Mouse (Mus musculus): ENCODE data around the gene Sept9. TPM values are rescaled to one million over a fixed set of nuclear protein-coding genes. Genes with fewer than 3 reads are reported as not detected.
A peak's percentile ranks its signal among the peaks of the same experiment; 100 is the strongest.

Gene Sept9
- polyA plus RNA-seq, 1 experiment from 2014 or later: 123 TPM

DNA sequence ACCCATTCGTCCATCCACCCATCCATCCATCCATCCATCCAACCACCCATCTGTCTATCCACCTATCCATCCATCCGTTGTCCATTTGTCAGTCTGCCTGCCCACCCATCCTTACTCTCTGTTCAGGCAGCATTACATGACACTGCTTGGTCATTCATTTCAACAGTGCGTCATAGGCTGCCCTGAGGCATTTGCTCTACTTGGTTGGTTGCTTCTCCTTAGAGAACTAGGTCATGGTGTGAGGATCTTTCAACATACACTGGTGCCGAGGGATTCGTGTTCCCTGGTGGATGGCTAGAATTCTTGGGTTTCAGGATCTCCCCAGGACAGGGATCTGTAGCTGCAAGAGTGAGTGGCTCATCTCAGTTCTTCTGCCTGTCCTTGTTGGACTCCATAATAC lies 144.3 kb downstream of the Sept9 start:
- WGBS: 65% methylated on average over 5 of the region's 5 CpGs
- Histone ChIP-seq H3K4me1 (ENCODE audit: insufficient read depth, low read length) (peaks cover 62% of the 10 kb centered on the region), H3K27me3 (ENCODE audit: insufficient read depth, low read length) (no peaks in the 10 kb centered on the region), H3K4me2 (replicated peaks; ENCODE audit: low read depth, low read length) (no peak overlapping the region), H3K9me3 (ENCODE audit: low read length) (no peaks in the 10 kb centered on the region), H3K9ac (replicated peaks; ENCODE audit: low read length) (no peak overlapping the region), H3K36me3 (ENCODE audit: insufficient read depth, low read length) (no peaks in the 10 kb centered on the region), H3K27ac (ENCODE audit: low read length) (peak overlapping the region; percentile 35; the same call in 1 of the 2 replicates), H3K4me3 (ENCODE audit: low read length) (no peak overlapping the region)
- ATAC-seq (ENCODE audit: low FRiP score, low TSS enrichment): no peak

DNA sequence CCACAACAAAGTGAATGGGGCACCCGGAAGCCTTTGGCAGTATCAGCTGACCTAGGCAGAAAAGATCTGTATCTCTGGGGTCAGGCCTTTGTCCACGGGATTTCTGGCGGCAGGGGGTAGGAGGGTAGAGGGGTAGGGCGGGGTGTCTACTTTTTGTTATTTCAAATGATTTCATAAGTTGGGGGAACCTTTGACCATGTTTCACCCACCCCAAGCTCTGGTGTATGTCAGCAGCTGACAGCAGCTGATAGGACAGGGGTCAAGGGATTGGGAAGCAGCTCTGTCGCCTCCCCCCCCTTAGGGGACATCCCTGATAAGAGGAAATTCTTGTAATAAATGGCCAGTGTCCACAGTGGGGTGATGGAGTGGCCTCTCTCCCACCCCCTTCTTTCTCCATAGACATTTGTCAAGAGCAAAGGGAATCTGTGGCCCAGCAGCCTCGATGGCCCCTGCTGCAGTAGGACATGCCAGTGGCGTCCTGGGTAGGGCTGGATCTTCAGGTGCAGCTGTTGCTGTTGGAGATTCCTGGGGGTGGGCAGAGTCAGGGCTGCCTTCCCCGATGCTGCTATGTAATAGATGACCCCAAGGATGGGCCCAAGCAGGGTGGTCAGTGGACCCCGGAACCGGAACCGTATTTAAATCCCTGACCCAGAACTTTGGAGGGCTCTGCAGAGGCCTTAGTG lies 145.0 kb downstream of the Sept9 start:
- H3K9ac ChIP-seq (replicated peaks; ENCODE audit: low read length): peak overlapping the region; percentile 14; the same call in 1 of the 2 replicates
- WGBS: 33% methylated on average over 11 of the region's 11 CpGs

DNA sequence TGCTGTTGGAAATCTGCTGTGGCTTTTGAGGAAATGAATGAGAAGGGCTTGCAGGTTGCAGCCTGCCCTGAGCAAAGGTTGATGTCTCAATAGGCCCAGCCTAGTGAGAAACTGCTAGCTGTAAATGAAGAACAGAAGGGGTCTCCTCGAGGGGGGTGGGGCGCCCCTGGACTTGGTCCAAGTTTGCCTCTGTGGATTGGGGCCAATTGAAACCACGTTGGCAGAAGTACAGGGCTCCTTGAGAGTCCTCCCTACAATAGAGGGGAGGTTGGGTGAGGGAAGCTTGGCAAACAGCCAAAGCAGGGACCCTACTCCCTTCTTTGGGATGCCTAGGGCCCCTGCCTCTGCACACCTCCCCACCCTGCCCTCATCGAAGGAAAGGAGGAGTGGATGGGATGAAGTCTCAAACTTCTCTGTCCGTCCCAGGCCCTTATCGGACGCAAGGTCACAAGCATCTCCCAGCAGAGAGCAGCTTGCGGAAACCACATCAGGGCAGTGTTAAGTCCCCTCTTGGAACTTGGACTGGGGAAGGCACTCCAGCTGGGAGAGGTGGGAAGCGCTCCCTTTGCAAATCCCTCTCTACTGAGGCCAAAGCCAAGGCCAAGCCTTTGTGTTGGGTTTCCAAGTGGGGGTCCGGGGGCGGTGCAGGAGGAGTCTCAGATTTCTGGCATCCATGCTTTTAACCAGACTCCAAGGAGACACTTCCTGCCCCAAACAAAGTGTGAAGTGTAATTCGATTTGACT lies 145.7 kb downstream of the Sept9 start:
- no peaks in the 10 kb centered on the region for H3K36me3 ChIP-seq (ENCODE audit: insufficient read depth, low read length)
- H3K4me3 ChIP-seq (ENCODE audit: low read length): no peak overlapping the region
- peak overlapping the region; percentile 14; the same call in 1 of the 2 replicates for H3K9ac ChIP-seq (replicated peaks; ENCODE audit: low read length)
- H3K9me3 ChIP-seq (ENCODE audit: low read length): no peaks in the 10 kb centered on the region
- H3K4me2 ChIP-seq (replicated peaks; ENCODE audit: low read depth, low read length): no peak overlapping the region
- no peaks in the 10 kb centered on the region for H3K27me3 ChIP-seq (ENCODE audit: insufficient read depth, low read length)
- 22% methylated on average over 12 of the region's 12 CpGs for WGBS
- peak; percentile 49; the same call in 1 of the 2 replicates for ATAC-seq (ENCODE audit: low FRiP score, low TSS enrichment)
- H3K27ac ChIP-seq (ENCODE audit: low read length): peak overlapping the region; percentile 59
- peaks cover 74% of the 10 kb centered on the region for H3K4me1 ChIP-seq (ENCODE audit: insufficient read depth, low read length)

More for the DNA sequence above, 145.0 kb downstream of the Sept9 start:
- Histone ChIP-seq H3K36me3 (ENCODE audit: insufficient read depth, low read length) (no peaks in the 10 kb centered on the region), H3K27me3 (ENCODE audit: insufficient read depth, low read length) (no peaks in the 10 kb centered on the region), H3K4me1 (ENCODE audit: insufficient read depth, low read length) (peaks cover 66% of the 10 kb centered on the region), H3K4me2 (replicated peaks; ENCODE audit: low read depth, low read length) (no peak overlapping the region), H3K4me3 (ENCODE audit: low read length) (no peak overlapping the region), H3K9me3 (ENCODE audit: low read length) (no peaks in the 10 kb centered on the region), H3K27ac (ENCODE audit: low read length) (peak overlapping the region; percentile 59)
- ATAC-seq (ENCODE audit: low FRiP score, low TSS enrichment): no peak

- no peaks in the 10 kb centered on the region for H3K9me3 ChIP-seq (ENCODE audit: low read length)
- peaks cover 9% of the 10 kb centered on the region for H3K36me3 ChIP-seq (ENCODE audit: insufficient read depth, low read length)
- H3K4me2 ChIP-seq (replicated peaks; ENCODE audit: low read depth, low read length): no peak overlapping the region
- 73% methylated on average over 4 of the region's 4 CpGs for WGBS
- H3K4me3 ChIP-seq (ENCODE audit: low read length): no peak overlapping the region
- no peak overlapping the region for H3K27ac ChIP-seq (ENCODE audit: low read length)
- no peaks in the 10 kb centered on the region for H3K27me3 ChIP-seq (ENCODE audit: insufficient read depth, low read length)
- ATAC-seq (ENCODE audit: low FRiP score, low TSS enrichment): no peak
- H3K9ac ChIP-seq (replicated peaks; ENCODE audit: low read length): no peak overlapping the region
- peaks cover 72% of the 10 kb centered on the region for H3K4me1 ChIP-seq (ENCODE audit: insufficient read depth, low read length)
Observed at GRCm38 (mm10) chr11:117347256-117347655, 147.8 kb downstream of the Sept9 start.

DNA sequence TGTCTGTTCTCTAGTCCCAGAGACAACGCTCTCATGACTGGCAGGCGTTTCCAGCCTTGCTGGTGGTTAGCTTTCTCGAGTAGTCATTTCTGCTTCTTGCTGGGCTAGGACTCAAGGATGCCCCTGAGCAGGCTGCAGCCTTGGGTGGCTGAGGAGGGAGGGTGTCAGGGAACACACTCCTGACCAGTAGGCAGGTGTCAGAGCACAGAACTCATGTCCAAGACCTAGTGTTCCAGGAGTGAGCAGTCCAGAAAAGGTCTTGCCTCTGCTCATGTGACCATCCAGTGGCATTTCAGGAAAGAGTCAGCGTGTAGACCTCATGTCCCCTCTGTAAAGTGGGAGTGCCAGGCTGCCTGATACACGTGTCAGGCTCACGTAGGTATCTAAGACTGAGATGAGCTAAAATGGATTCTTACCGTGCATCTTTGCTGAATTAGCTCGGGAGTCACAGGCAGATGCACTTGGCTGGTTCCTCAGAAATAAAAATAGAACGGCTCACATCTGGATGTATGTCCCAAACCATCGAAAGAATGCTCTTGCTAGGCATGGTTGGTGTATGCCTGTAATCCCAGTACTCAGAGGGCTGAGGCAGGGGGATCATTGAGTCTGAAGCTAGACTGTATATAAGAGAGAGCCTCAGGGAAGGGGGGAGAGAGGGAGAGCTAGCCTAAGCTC lies 149.1 kb downstream of the Sept9 start:
- Histone ChIP-seq H3K4me2 (replicated peaks; ENCODE audit: low read depth, low read length) (no peak overlapping the region), H3K9me3 (ENCODE audit: low read length) (no peaks in the 10 kb centered on the region), H3K27ac (ENCODE audit: low read length) (no peak overlapping the region), H3K4me1 (ENCODE audit: insufficient read depth, low read length) (peaks cover 70% of the 10 kb centered on the region), H3K4me3 (ENCODE audit: low read length) (no peak overlapping the region), H3K9ac (replicated peaks; ENCODE audit: low read length) (no peak overlapping the region), H3K27me3 (ENCODE audit: insufficient read depth, low read length) (no peaks in the 10 kb centered on the region), H3K36me3 (ENCODE audit: insufficient read depth, low read length) (peaks cover 22% of the 10 kb centered on the region)
- ATAC-seq (ENCODE audit: low FRiP score, low TSS enrichment): no peak
- WGBS: 26% methylated on average over 10 of the region's 10 CpGs

- ATAC-seq (ENCODE audit: low FRiP score, low TSS enrichment): no peak
- peak overlapping the region; percentile 11; the same call in 1 of the 2 replicates for H3K4me2 ChIP-seq (replicated peaks; ENCODE audit: low read depth, low read length)
- H3K27me3 ChIP-seq (ENCODE audit: insufficient read depth, low read length): no peaks in the 10 kb centered on the region
- WGBS: 14% methylated on average over 20 of the region's 20 CpGs
- H3K9me3 ChIP-seq (ENCODE audit: low read length): no peaks in the 10 kb centered on the region
- no peak overlapping the region for H3K4me3 ChIP-seq (ENCODE audit: low read length)
- peak overlapping the region; percentile 78 for H3K27ac ChIP-seq (ENCODE audit: low read length)
- H3K36me3 ChIP-seq (ENCODE audit: insufficient read depth, low read length): peaks cover 30% of the 10 kb centered on the region
- peak overlapping the region; percentile 32 for H3K9ac ChIP-seq (replicated peaks; ENCODE audit: low read length)
- peaks cover 59% of the 10 kb centered on the region for H3K4me1 ChIP-seq (ENCODE audit: insufficient read depth, low read length)
Observed at GRCm38 (mm10) chr11:117349429-117350363, 150.2 kb downstream of the Sept9 start.

DNA sequence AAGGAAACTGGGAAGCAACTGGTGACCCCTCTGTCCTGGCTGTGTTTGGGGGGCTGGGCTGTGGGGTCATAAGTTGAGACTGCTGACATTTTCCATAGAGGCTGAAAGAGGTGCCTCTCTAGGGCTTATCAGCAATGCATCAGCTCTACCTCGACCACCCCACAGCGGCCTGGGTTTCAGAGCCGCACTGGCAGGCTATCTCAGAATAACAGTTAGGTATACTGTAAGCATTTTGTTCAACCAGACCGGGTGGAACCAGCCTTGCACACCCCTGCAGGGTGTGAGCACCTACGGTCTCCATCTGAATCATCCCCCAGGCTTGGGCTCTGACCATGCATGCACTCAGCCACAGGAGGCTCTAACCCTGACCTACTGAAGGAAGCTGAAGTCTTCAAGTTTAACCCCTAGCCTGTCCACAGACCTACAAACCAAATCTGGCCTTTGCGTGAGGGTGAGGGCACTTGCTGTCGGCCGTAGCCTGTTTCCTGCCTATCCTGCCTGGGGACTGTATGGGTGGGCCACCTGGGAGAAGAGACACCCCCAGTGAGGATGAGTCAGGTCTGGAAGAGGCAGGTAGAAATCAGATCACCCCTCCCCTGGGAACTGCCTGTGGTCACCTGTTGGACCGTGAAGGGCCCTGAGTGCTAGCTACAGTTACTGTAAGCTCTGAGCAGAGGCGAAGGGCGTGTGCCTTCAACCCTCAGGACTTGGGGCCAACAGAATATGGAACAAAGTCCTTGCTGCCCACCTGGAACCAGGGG lies 151.2 kb downstream of the Sept9 start:
- H3K27ac ChIP-seq (ENCODE audit: low read length): peak overlapping the region; percentile 78
- ATAC-seq (ENCODE audit: low FRiP score, low TSS enrichment): no peak; the same call in 1 of the 2 replicates
- H3K36me3 ChIP-seq (ENCODE audit: insufficient read depth, low read length): peaks cover 40% of the 10 kb centered on the region
- H3K9me3 ChIP-seq (ENCODE audit: low read length): no peaks in the 10 kb centered on the region
- no peak overlapping the region for H3K4me2 ChIP-seq (replicated peaks; ENCODE audit: low read depth, low read length)
- 70% methylated on average over 11 of the region's 11 CpGs for WGBS
- no peak overlapping the region for H3K4me3 ChIP-seq (ENCODE audit: low read length)
- H3K4me1 ChIP-seq (ENCODE audit: insufficient read depth, low read length): peaks cover 49% of the 10 kb centered on the region
- H3K9ac ChIP-seq (replicated peaks; ENCODE audit: low read length): peak overlapping the region; percentile 32; the same call in 1 of the 2 replicates
- H3K27me3 ChIP-seq (ENCODE audit: insufficient read depth, low read length): no peaks in the 10 kb centered on the region

DNA sequence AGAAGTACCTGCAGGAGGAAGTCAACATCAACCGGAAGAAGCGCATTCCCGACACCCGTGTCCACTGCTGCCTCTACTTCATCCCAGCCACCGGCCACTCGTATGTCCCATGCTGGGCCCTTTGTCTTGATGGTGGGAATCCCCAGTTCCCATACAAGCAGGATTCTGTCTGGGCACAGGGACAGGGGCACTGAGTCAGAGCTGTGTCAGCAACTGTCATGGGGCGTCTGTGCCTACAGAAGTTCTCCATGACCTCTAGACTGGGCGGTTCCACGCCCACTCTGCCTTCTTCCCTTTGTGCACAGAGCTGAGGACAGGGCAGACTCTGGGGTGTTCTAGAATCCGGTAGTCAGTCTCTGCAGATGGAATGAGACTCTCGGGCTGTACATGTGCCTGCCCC lies 153.7 kb downstream of the Sept9 start:
- H3K9me3 ChIP-seq (ENCODE audit: low read length): no peaks in the 10 kb centered on the region
- H3K27ac ChIP-seq (ENCODE audit: low read length): no peak overlapping the region
- H3K27me3 ChIP-seq (ENCODE audit: insufficient read depth, low read length): no peaks in the 10 kb centered on the region
- no peak overlapping the region for H3K4me3 ChIP-seq (ENCODE audit: low read length)
- H3K36me3 ChIP-seq (ENCODE audit: insufficient read depth, low read length): peaks cover 55% of the 10 kb centered on the region
- no peak overlapping the region for H3K9ac ChIP-seq (replicated peaks; ENCODE audit: low read length)
- ATAC-seq (ENCODE audit: low FRiP score, low TSS enrichment): no peak
- no peak overlapping the region for H3K4me2 ChIP-seq (replicated peaks; ENCODE audit: low read depth, low read length)
- H3K4me1 ChIP-seq (ENCODE audit: insufficient read depth, low read length): peaks cover 29% of the 10 kb centered on the region
- 89% methylated on average over 11 of the region's 11 CpGs for WGBS

Data from kidney, embryonic 16.5 days (tissue).